Mouse (Mus musculus) CH12.LX (cell line): Measurements from ENCODE around the gene Six4.

Experiments used
- BHLHE40 ChIP-seq: IDR thresholded peaks from 2 replicates; pipeline ENCODE4 v1.6.1; 2011; ENCODE audit warnings: mild to moderate bottlenecking, low read depth, low read length, improper control_type of control experiment
- CTCF ChIP-seq, 2 experiments: IDR thresholded peaks in 1 of 2; conservative IDR thresholded peaks in 1 of 2; 2 replicates each; pipeline ENCODE4 v1.5.1; 2011 to 2012; ENCODE audit warnings: low read depth in 2 of 2, low read length in 2 of 2, improper control_type of control experiment in 1 of 2, inconsistent platforms in 1 of 2, mild to moderate bottlenecking in 1 of 2, moderate library complexity in 1 of 2
- ELF1 ChIP-seq: IDR thresholded peaks from 2 replicates; pipeline ENCODE4 v1.6.1; 2014; ENCODE audit warnings: low read depth, mild to moderate bottlenecking, inconsistent platforms, low read length, improper control_type of control experiment
- KAT2A ChIP-seq: IDR thresholded peaks from 2 replicates; pipeline ENCODE4 v1.6.1; 2012; ENCODE audit warnings: low read length, improper control_type of control experiment, inconsistent platforms; ENCODE audit not compliant: insufficient replicate concordance
- NELFE ChIP-seq: IDR thresholded peaks from 2 replicates; pipeline ENCODE4 v1.6.1; 2011; ENCODE audit warnings: low read depth, low read length, improper control_type of control experiment
- POLR2A ChIP-seq: IDR thresholded peaks from 2 replicates; pipeline ENCODE4 v1.6.1; 2011; ENCODE audit warnings: low read depth, mild to moderate bottlenecking, improper control_type of control experiment, low read length
- ZKSCAN1 ChIP-seq: IDR thresholded peaks from 2 replicates; pipeline ENCODE4 v1.6.1; 2012; ENCODE audit warnings: low read depth, inconsistent platforms, low read length, improper control_type of control experiment, borderline replicate concordance

DNA sequence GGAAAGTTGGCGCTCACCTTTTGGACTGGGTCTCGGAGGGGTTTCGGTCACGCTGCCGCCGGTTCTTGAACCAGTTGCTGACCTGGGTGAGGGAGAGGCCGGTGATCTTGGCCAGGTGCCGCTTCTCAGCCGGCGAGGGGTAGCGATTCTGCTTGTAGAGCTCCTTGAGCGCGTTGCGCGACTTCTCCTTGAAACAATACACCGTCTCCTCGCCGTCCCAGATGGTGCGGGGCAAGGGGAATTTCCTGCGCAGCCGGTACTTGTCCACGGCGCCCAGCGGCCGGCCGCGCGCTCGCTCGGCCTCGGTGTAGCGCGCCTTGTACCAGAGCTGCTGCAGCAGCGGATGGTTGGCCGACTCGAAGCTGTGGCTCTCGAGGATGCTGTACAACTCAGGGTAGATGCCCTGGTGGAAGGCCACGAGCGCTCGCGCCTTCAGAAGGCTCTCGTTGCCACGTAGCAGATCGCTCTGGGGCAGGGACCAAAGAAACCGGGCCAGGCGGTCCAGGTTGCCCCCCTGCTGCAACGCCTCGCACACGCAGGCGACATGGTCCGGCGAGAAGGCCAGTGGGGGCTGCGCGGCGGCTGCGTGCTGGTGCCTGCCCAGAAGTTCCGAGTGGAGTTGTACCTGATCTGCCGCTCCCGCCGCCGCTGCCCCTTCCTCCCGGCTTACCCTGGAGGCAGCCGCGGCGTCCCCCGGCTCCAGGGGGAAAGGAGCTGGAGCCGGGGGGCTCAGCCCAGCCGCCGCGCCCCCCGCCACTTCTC lies 749 bp downstream of the Six4 start:
- TF ChIP-seq POLR2A (no peak; the same call in 1 of the 2 replicates), KAT2A (no peak), NELFE (no peak), ELF1 (no peak), ZKSCAN1 (no peak), CTCF (conservative IDR thresholded peaks at IDR 0.05 in 1 of 2, IDR thresholded peaks at IDR 0.05 in 1 of 2; ENCODE audit: low read depth in 2 of 2, low read length in 2 of 2) (no peak), BHLHE40 (no peak)
